Mouse (Mus musculus): ENCODE results near the gene Npy5r.

The Npy5r gene

GRCm38 (mm10) chr8:66687511-66688329 is at the start of gene Npy5r:
Npy5r (minus strand) TSS chr8:66688128.
- DNase-seq: peak; percentile 55 to 60

- DNase-seq: no peak
These were observed 44.0 kb upstream of the Npy5r start for GRCm38 (mm10) chr8:66731957-66732356.

- DNase-seq: no peak
These were observed 41.5 kb upstream of the Npy5r start for GRCm38 (mm10) chr8:66729446-66729845.

GRCm38 (mm10) chr8:66722835-66723234 is 34.9 kb upstream of the Npy5r start:
- DNase-seq: no peak

- no peak for DNase-seq
These were observed 26.5 kb upstream of the Npy5r start for GRCm38 (mm10) chr8:66714324-66714975.

GRCm38 (mm10) chr8:66698782-66699181 is 10.9 kb upstream of the Npy5r start:
- no peak for DNase-seq

GRCm38 (mm10) chr8:66698011-66698410 is 10.1 kb upstream of the Npy5r start:
- DNase-seq: no peak

GRCm38 (mm10) chr8:66696970-66697843 is 9.3 kb upstream of the Npy5r start, which contains the start of gene Npy1r:
Npy1r (plus strand) TSS chr8:66697192.
- DNase-seq: peak; percentile 75

GRCm38 (mm10) chr8:66690402-66690801 is 2.5 kb upstream of the Npy5r start:
- no peak for DNase-seq

GRCm38 (mm10) chr8:66688799-66689198 is 871 bp upstream of the Npy5r start:
- no peak for DNase-seq

GRCm38 (mm10) chr8:66688395-66688794 is 467 bp upstream of the Npy5r start:
- no peak for DNase-seq

GRCm38 (mm10) chr8:66681261-66681660 is 6.7 kb downstream of the Npy5r start:
- no peak for DNase-seq

- DNase-seq: no peak
These were observed 57.2 kb downstream of the Npy5r start for GRCm38 (mm10) chr8:66630721-66631120.

Data from cerebellum, postnatal 10 days (tissue).